Mouse (Mus musculus): ENCODE measurements around the gene Mrpl2. TPM values are rescaled to one million over a fixed set of nuclear protein-coding genes. Genes with fewer than 3 reads are reported as not detected.

Mrpl2 gene
- total RNA-seq, 2 experiments from 2014 or later: 53.1 to 60.7 TPM

Other genes starting within 250 kb of the Mrpl2 start
- gene Crip3, start 217.3 kb upstream of the Mrpl2 start, total RNA-seq (2021): 1 to 10 TPM; 4.7 to 4.8 TPM
- gene Slc22a7, start 207.8 kb upstream of the Mrpl2 start, total RNA-seq (2021): under 1 TPM in 1 of 2 experiments, not detected in 1; 0.43 TPM
- 100 to 1,000 TPM; 117 to 120 TPM for gene Ttbk1, start 158.6 kb upstream of the Mrpl2 start, total RNA-seq (2021)
- 1 to 10 TPM; 5.1 to 5.9 TPM for gene Dnph1, start 149.5 kb upstream of the Mrpl2 start, total RNA-seq (2021)
- gene Cul9, start 99.8 kb upstream of the Mrpl2 start, total RNA-seq (2021): 10 to 100 TPM; 61.8 to 66.4 TPM
- gene Srf, start 90.1 kb upstream of the Mrpl2 start, total RNA-seq (2021): 10 to 100 TPM; 80.8 to 89.0 TPM
- 1 to 10 TPM; 8.0 to 9.0 TPM for gene Ptk7, start 16.7 kb upstream of the Mrpl2 start, total RNA-seq (2021)
- 10 to 100 TPM; 22.4 to 22.6 TPM for gene Klc4, start 207 bp upstream of the Mrpl2 start, total RNA-seq (2021)
- gene Cul7, start 4.1 kb downstream of the Mrpl2 start, total RNA-seq (2021): 10 to 100 TPM; 18.9 to 20.2 TPM
- 10 to 100 TPM; 17.2 to 19.7 TPM for gene Rrp36, start 28.1 kb downstream of the Mrpl2 start, total RNA-seq (2021)
- gene Mea1, start 32.6 kb downstream of the Mrpl2 start, total RNA-seq (2021): 100 to 1,000 TPM in 1 of 2 experiments, 10 to 100 TPM in 1; 97.2 to 109 TPM
- 100 to 1,000 TPM; 172 to 177 TPM for gene Klhdc3, start 34.7 kb downstream of the Mrpl2 start, total RNA-seq (2021)
- gene Ppp2r5d, start 58.9 kb downstream of the Mrpl2 start, total RNA-seq (2021): 10 to 100 TPM; 89.3 to 90.9 TPM
- 10 to 100 TPM; 55.5 to 62.4 TPM for gene Pex6, start 65.2 kb downstream of the Mrpl2 start, total RNA-seq (2021)
- gene Gnmt, start 82.9 kb downstream of the Mrpl2 start, total RNA-seq (2021): 1 to 10 TPM in 1 of 2 experiments, not detected in 1; 1.1 TPM
- 10 to 100 TPM; 66.6 to 71.8 TPM for gene Cnpy3, start 106.0 kb downstream of the Mrpl2 start, total RNA-seq (2021)
- under 1 TPM in 1 of 2 experiments, not detected in 1; 0.25 TPM for gene Ptcra, start 117.5 kb downstream of the Mrpl2 start, total RNA-seq (2021)
- 1 to 10 TPM; 4.9 to 8.3 TPM for gene 2310039H08Rik, start 126.4 kb downstream of the Mrpl2 start, total RNA-seq (2021)
- 10 to 100 TPM; 49.0 to 55.9 TPM for gene Rpl7l1, start 136.4 kb downstream of the Mrpl2 start, total RNA-seq (2021)
- gene Bicral, start 212.3 kb downstream of the Mrpl2 start, total RNA-seq (2021): 10 to 100 TPM; 61.5 to 65.7 TPM
- 10 to 100 TPM; 29.9 to 30.2 TPM for gene Tbcc, start 244.5 kb downstream of the Mrpl2 start, total RNA-seq (2021)